Comparison of ENCODE assay signal across 20 mouse cellular contexts in the genomic region with DNA sequence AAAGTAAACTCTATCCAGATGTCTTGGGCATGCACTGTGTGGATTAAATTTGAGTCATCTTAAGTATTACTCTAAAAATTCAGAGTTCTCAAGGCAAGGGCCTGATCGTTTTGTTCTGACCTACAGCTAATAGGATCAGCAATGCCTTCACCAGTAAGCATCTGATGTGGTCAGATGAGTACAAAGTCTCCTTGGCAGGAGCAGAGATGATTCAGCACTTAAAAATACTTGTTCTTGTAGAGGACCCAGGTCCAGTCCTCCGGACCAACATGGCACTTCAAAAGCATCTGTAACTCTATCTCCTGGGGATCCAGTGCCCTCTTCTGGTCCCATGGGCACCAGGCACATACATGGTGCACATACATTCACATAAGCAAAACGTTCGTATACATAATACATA. TPM values are rescaled to one million over a fixed set of nuclear protein-coding genes. Genes with fewer than 3 reads are reported as not detected.
DNase-seq lines count a peak whose midpoint lies in the region; ATAC-seq and TF ChIP-seq lines count a peak whose summit lies in the region.
"Had no signal": no experiment of that assay in that cellular context is flagged by ENCODE, and none has a peak within 500 bp of the region (broad histone marks: within the 10 kb centered on the region; RNA-seq: fewer than 3 reads in every experiment).

No protein-coding gene starts in this region.

- peaks cover 37% of the 10 kb centered on the region for H3K36me3 ChIP-seq in kidney, embryonic 16.5 days (ENCODE audit: insufficient read depth, low read length)

- no peak for ATAC-seq in kidney, embryonic 16.5 days (ENCODE audit: low FRiP score, low TSS enrichment)
- no peak for ATAC-seq in inflammation-experienced regulatory T-cells, adult 6 months
- ATAC-seq: forebrain, embryonic 13.5 days; forebrain, postnatal 0 days had no signal

- no peaks in the 10 kb centered on the region for H3K9me3 ChIP-seq in kidney, embryonic 16.5 days (ENCODE audit: low read length)
- H3K9me3 ChIP-seq: embryonic facial prominence, embryonic 12.5 days; forebrain, embryonic 13.5 days; heart, embryonic 12.5 days; hindbrain, embryonic 10.5 days; hindbrain, embryonic 15.5 days had no signal

- no peak overlapping the region for H3K4me3 ChIP-seq in kidney, embryonic 16.5 days (ENCODE audit: low read length)
- H3K4me3 ChIP-seq in embryonic fibroblast, embryonic 13.5 days (ENCODE audit: insufficient read depth, low read length), result no peak overlapping the region
- H3K4me3 ChIP-seq: embryonic facial prominence, embryonic 12.5 days; forebrain, embryonic 13.5 days; gastrocnemius, adult 2 months; heart, embryonic 12.5 days; hindbrain, embryonic 10.5 days; hindbrain, embryonic 15.5 days had no signal

- 93% methylated on average over 4 of the region's 4 CpGs for WGBS in kidney, embryonic 16.5 days

- no peak overlapping the region for H3K27ac ChIP-seq in kidney, embryonic 16.5 days (ENCODE audit: low read length)
- H3K27ac ChIP-seq in embryonic fibroblast, embryonic 13.5 days (ENCODE audit: insufficient read depth, low read length), result peak overlapping the region; percentile 36
- H3K27ac ChIP-seq: embryonic facial prominence, embryonic 12.5 days; forebrain, embryonic 13.5 days; gastrocnemius, adult 2 months; hindbrain, embryonic 10.5 days; hindbrain, embryonic 15.5 days had no signal

- peak; percentile 56 to 62 for DNase-seq in kidney, adult 8-10 months
- DNase-seq in 3134 (ENCODE audit: extremely low read depth, insufficient read length, low spot score) (peak; percentile 37), 3T3-L1 (ENCODE audit: low read depth, low spot score) (peak; percentile 68)
- DNase-seq in cerebellum, postnatal 25 days, result no peak
- DNase-seq: adrenal gland, postnatal 10 days; cerebellum, adult 11 months; cerebellum, adult 8-10 months; cerebellum, postnatal 14 days; forebrain, postnatal 0 days; gastrocnemius, postnatal 25 days had no signal

- no peak for TF ChIP-seq CTCF in embryonic fibroblast, embryonic 13.5 days (IDR thresholded peaks at IDR 0.05; ENCODE audit: borderline replicate concordance, insufficient read depth, low read length)

- H3K9ac ChIP-seq in kidney, embryonic 16.5 days (replicated peaks; ENCODE audit: low read length), result no peak overlapping the region
- H3K9ac ChIP-seq: embryonic facial prominence, embryonic 12.5 days; forebrain, embryonic 13.5 days; forebrain, postnatal 0 days; heart, embryonic 12.5 days; hindbrain, embryonic 15.5 days had no signal

- no peaks in the 10 kb centered on the region for H3K4me1 ChIP-seq in kidney, embryonic 16.5 days (ENCODE audit: insufficient read depth, low read length)
- H3K4me1 ChIP-seq in embryonic fibroblast, embryonic 13.5 days (ENCODE audit: control insufficient read depth, insufficient read depth, low read length), result no peaks in the 10 kb centered on the region
- H3K4me1 ChIP-seq: embryonic facial prominence, embryonic 12.5 days; forebrain, embryonic 13.5 days; heart, embryonic 12.5 days; hindbrain, embryonic 10.5 days; hindbrain, embryonic 15.5 days had no signal

- no peak overlapping the region for H3K4me2 ChIP-seq in kidney, embryonic 16.5 days (replicated peaks; ENCODE audit: low read depth, low read length)
- H3K4me2 ChIP-seq: embryonic facial prominence, embryonic 12.5 days; forebrain, embryonic 13.5 days; heart, embryonic 12.5 days; hindbrain, embryonic 15.5 days had no signal

- no peaks in the 10 kb centered on the region for H3K27me3 ChIP-seq in kidney, embryonic 16.5 days (ENCODE audit: insufficient read depth, low read length)
- H3K27me3 ChIP-seq: CH12.LX; embryonic facial prominence, embryonic 12.5 days; forebrain, embryonic 13.5 days; heart, embryonic 12.5 days; hindbrain, embryonic 15.5 days had no signal

- TF ChIP-seq POLR2A in embryonic fibroblast, embryonic 13.5 days (IDR thresholded peaks at IDR 0.05; ENCODE audit: low read depth, low read length), result no peak

RNA-seq across cellular contexts. Expression of a gene that starts 25.8 kb away (rescaled TPM):
- polyA plus RNA-seq in kidney, embryonic 16.5 days (2015; fragmentation: Nextera tagmentation; extraction: Ambion mirVana), result 13.4 and 14.3 TPM in 2 replicates
- 25.7 and 26.5 TPM in 2 replicates for polyA plus RNA-seq in embryonic fibroblast, embryonic 13.5 days (2011; ENCODE audit: insufficient read length, low read depth, missing spikeins)
- polyA plus RNA-seq in inflammation-experienced regulatory T-cells, adult 6 months (2017; shearing (Covaris generic)), result 10 to 100 TPM; 17.2 to 24.3 (median 20.9) TPM

Comparison
In these comparisons a context has a peak if more than half of its experiments do, and no peak if none do; other contexts are left out.
1. DNase-seq: peak in kidney, adult 8-10 months (2 of 2), 3134 (single experiment) and 3T3-L1 (single experiment); none in cerebellum, postnatal 25 days (0 of 2).